Mouse (Mus musculus) embryonic fibroblast, embryonic 13.5 days (primary cell): ENCODE measurements around the gene C130026I21Rik.
"Not testable (repeated sequence)": the region's sequence is repeated elsewhere in the genome, so short reads cannot be mapped to it uniquely, and the experiment has no call there.

Source experiments
- CTCF ChIP-seq: IDR thresholded peaks from 2 replicates; pipeline ENCODE4 v1.5.1; 2011; ENCODE audit warnings: mild to moderate bottlenecking, control low read depth, low read length, moderate library complexity, borderline replicate concordance; ENCODE audit not compliant: insufficient read depth
- POLR2A ChIP-seq: IDR thresholded peaks from 2 replicates; pipeline ENCODE4 v1.6.1; 2011; ENCODE audit warnings: low read depth, mild to moderate bottlenecking, control low read depth, low read length, moderate library complexity

GRCm38 (mm10) chr1:84992827-84993226, 277.5 kb downstream of the C130026I21Rik start:
- TF ChIP-seq POLR2A, CTCF: not testable (repeated sequence)
